Mouse (Mus musculus) spleen, adult 2 months (tissue): Measurements from ENCODE around the gene Fbxl3.

ENCODE experiments used
- CTCF ChIP-seq: fragments of 200-500 bp; IDR thresholded peaks from 2 replicates; pipeline ENCODE4 v1.5.1; 2011; ENCODE audit warnings: mild to moderate bottlenecking, inconsistent platforms; ENCODE audit not compliant: insufficient read depth, insufficient read length, insufficient replicate concordance; ENCODE audit errors: extremely low read depth
- POLR2A ChIP-seq: fragments of 200-500 bp; IDR thresholded peaks from 2 replicates; pipeline ENCODE4 v1.6.1; 2011; ENCODE audit warnings: low read depth, low read length, inconsistent platforms

DNA sequence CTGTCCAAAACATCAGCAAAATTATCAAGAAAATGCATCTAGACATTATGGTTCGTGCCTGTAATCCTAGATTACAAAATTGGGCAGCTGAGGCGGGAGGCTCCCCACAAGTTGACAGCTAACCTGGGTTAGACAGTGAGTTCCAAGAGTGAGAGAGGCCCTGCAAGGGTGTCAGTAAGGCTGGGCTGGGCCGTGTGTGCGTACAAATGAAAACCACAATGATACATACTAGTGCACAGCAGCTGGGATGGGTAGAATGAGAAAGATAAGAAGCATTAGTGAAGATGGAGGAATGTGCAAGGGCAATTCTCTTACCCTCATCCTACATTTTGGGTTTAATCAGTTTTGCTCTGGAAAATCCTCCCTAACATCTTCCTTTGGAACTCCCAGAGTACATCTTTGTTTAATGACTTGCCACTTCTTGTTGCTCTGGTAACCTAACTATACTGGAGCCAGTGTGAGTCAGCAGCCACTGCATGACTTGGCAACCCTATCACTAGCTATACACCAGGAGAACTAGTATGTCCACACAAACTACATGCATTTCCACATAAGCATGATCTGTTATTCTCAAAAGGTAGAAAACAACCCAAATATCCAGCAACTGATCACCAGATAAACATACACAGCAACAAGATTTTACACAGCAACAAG lies 12.6 kb downstream of the Fbxl3 start:
- TF ChIP-seq POLR2A: no peak
- TF ChIP-seq CTCF: no peak
